Mouse (Mus musculus): ENCODE measurements around the gene Khsrp. TPM values are rescaled to one million over a fixed set of nuclear protein-coding genes. Genes with fewer than 3 reads are reported as not detected.

Gene Khsrp
- polyA plus RNA-seq, 1 experiment from 2014 or later = 51.1 TPM

DNA sequence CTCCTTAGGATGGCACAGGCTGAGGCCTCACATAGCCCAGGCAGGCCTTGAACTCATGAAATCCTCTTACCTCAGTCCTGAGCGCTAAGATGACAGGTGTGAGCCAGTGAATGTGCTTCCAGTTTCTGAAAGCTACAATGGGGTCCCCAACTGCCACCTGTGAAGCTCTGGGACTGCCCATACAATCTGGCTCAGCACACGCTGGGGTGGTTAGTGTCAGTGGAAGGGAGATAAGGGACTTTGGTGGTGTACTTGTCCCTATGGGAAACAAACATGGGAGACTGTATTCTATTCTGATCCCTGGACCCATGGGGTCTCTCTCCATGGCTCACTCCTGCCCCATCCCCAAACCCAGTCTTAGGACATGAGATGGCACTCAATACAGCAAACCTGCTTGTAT is 11.6 kb downstream of the Khsrp start:
- 84% methylated on average over 2 of the region's 2 CpGs for WGBS
- Histone ChIP-seq H3K27ac (no peak overlapping the region), H3K4me3 (no peak overlapping the region), H3K36me3 (peaks cover 57% of the 10 kb centered on the region), H3K4me1 (replicated peaks) (no peaks in the 10 kb centered on the region), H3K27me3 (ENCODE audit: insufficient read depth, poor library complexity, severe bottlenecking) (no peaks in the 10 kb centered on the region), H3K9me3 (no peaks in the 10 kb centered on the region)
- no peak for DNase-seq (ENCODE audit: low spot score)

DNA sequence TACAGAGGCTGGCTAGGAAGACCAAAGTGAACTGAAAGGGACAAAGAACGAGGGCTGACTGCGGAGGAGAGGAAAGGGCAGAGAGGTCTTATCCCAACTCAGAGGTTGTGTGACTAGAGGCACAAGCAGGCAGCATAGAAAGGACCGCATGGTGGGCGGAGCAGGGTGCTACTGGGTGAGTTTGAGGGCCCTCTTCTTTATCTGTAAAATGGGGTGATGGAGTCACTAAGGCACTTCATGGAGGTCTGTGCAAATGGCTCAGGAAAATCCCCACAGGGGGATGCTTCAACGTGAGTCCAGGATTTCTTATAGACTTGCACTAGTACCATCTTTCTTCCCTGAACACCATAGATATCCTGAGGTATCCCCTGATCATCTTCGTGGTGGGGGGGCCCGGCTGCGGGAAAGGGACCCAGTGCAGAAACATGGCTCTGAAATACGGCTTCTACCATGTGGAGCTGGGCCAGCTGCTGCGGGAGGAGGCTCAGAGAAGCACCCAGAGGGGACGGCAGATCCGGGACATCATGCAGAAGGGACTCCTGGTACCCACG is 19.0 kb downstream of the Khsrp start:
- H3K27ac ChIP-seq = peak overlapping the region; percentile 97
- no peaks in the 10 kb centered on the region for H3K27me3 ChIP-seq (ENCODE audit: insufficient read depth, poor library complexity, severe bottlenecking)
- no peaks in the 10 kb centered on the region for H3K9me3 ChIP-seq
- no peak for DNase-seq (ENCODE audit: low spot score)
- peaks cover 23% of the 10 kb centered on the region for H3K36me3 ChIP-seq
- 76% methylated on average over 13 of the region's 13 CpGs for WGBS
- H3K4me1 ChIP-seq (replicated peaks) = peaks cover 23% of the 10 kb centered on the region
- peak overlapping the region; percentile 78 for H3K4me3 ChIP-seq

DNA sequence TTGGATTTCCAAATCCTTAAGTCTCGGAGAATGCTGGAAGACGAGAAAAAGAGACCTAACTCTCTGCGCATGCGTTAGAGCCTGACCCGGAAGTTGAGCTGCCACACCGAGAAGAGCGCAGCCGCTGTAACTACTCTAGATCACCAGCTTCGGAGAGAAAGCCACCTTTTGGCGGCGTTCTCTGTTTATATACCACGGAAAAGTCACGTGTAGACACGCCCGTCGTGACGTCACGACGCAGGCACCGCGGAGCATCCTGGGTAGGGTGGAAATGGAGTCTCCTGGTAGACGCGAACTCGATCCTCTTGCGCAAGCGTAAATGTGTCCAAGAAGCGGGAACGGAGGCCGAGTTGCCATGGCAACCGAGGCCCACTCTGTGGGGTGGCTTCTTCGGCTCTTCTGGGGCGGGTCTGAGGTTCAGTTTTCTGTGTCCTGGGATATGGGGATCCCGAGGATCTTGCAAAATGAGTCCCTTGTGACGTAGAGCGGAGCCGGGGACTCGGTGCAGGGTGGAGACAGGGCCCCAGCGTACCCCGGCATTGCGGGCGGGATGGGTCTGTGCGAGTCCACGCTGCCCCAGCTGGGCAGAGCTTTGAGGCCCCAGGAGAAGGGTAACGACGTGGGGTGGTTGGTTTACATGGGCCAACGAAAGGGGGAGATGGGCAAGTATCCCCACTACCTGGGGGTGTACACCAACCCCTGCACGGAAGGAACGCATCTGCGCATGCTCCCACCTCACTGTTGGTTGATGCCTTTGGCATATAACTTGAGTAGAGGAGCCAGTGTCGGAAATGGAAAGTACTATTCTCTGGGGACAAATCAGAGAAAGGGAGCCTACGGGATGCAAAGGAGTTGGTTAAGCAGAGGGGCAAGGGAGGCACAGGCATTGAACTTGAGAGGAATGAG is 19.8 kb downstream of the Khsrp start, which contains the start of the genes Gtf2f1 and Gm17949:
Gene Gtf2f1, minus strand, starts transcription at position 53 of the 906 bp plus-strand sequence.
Gene Gm17949, plus strand, starts transcription at position 234 of the 906 bp plus-strand sequence.
- WGBS = under 1% methylated on average over 51 of the region's 51 CpGs
- peak; percentile 98 for DNase-seq (ENCODE audit: low spot score)
- Histone ChIP-seq H3K27ac (peak within 1 kb of the TSS; percentile 97), H3K36me3 (peaks cover 31% of the 10 kb centered on the region), H3K27me3 (ENCODE audit: insufficient read depth, poor library complexity, severe bottlenecking) (no peaks in the 10 kb centered on the region), H3K4me3 (peak within 1 kb of the TSS; percentile 78), H3K9me3 (no peaks in the 10 kb centered on the region), H3K4me1 (replicated peaks) (peaks cover 23% of the 10 kb centered on the region)

DNA sequence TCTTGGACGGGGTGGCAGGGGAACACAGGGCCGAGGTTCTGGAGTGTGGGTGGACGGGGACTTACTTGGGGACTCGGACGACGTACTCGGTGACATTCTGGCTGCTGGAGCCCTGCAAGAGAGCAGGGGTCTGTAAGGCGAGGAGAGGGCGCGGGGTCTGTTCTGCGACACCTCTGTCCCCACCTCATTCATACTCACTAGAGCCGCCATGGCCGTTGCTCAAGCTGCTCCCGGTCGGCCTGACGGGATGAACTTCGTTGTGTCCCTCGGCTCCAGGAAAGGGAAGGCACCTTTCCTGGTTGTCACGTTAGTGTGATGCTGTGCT is 20.4 kb downstream of the Khsrp start:
- Histone ChIP-seq H3K27me3 (ENCODE audit: insufficient read depth, poor library complexity, severe bottlenecking) (no peaks in the 10 kb centered on the region), H3K4me3 (peak overlapping the region; percentile 78), H3K27ac (peak overlapping the region; percentile 97), H3K36me3 (peaks cover 38% of the 10 kb centered on the region), H3K4me1 (replicated peaks) (peaks cover 23% of the 10 kb centered on the region), H3K9me3 (no peaks in the 10 kb centered on the region)
- DNase-seq (ENCODE audit: low spot score) = no peak
- WGBS = under 1% methylated on average over 19 of the region's 19 CpGs

DNA sequence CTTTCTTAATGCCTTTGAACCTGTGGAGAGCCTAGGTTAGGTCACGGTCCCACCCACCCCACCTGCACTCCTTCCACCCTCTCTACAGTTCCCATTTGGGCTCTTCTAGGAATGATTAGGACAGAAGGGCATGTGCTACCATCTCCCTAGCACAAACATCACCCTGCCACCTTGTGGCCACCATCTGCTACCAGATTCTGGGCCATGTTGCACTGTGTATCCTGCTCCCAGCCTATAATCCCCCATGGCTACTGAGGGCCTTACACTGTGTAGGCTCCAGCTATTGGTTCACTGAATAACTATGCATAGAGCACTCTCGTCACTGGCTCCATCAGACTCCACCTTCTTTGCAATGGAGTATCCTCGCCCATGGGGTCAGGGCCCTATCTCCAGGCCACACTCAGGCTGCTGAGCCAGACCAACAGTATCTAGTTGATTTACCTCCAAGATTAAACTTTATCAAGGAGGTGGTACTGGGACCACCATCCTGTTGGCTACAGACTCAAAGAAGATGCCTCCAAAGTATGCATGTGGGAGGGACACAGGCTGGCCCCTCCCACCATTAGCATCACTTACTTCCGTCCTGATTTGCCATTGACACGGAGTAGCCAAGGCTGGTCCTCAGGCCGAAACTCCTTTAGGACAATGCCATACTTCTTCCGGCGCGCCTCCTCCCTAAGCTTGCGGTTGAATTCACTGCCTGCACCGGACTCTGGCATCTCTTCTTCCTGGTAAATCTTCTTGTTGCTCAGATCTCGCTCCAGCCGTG is 24.0 kb downstream of the Khsrp start:
- H3K4me1 ChIP-seq (replicated peaks) = peaks cover 19% of the 10 kb centered on the region
- 94% methylated on average over 13 of the region's 13 CpGs for WGBS
- no peak overlapping the region for H3K27ac ChIP-seq

DNA sequence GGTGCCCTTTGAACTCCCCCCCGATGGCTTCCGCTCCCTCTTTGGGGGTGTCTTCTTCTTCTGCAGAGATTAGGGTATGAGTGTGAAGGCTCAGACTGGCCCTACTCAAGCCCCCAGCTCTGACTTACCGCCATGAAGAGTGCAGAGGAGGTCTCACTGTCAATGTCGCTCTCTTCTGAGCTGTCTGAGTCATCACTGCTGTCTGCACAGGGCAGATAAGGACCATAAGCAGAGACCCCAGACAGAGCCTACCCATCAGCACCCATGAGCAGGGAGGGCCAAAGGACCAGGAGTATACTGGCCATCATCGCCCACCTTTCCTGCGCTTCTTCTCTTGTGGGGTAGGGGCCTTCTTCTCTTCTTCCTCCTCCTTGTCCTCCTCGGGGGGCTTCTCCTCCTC is 27.3 kb downstream of the Khsrp start:
- Histone ChIP-seq H3K36me3 (peaks cover 96% of the 10 kb centered on the region), H3K4me1 (replicated peaks) (no peaks in the 10 kb centered on the region), H3K27me3 (ENCODE audit: insufficient read depth, poor library complexity, severe bottlenecking) (no peaks in the 10 kb centered on the region), H3K9me3 (no peaks in the 10 kb centered on the region), H3K27ac (no peak overlapping the region), H3K4me3 (no peak overlapping the region)
- DNase-seq (ENCODE audit: low spot score) = no peak
- WGBS = 89% methylated on average over 7 of the region's 7 CpGs

More for the DNA sequence above, 24.0 kb downstream of the Khsrp start:
- no peak for DNase-seq (ENCODE audit: low spot score)
- no peaks in the 10 kb centered on the region for H3K9me3 ChIP-seq
- H3K36me3 ChIP-seq = peaks cover 73% of the 10 kb centered on the region
- H3K4me3 ChIP-seq = no peak overlapping the region
- no peaks in the 10 kb centered on the region for H3K27me3 ChIP-seq (ENCODE audit: insufficient read depth, poor library complexity, severe bottlenecking)

DNA sequence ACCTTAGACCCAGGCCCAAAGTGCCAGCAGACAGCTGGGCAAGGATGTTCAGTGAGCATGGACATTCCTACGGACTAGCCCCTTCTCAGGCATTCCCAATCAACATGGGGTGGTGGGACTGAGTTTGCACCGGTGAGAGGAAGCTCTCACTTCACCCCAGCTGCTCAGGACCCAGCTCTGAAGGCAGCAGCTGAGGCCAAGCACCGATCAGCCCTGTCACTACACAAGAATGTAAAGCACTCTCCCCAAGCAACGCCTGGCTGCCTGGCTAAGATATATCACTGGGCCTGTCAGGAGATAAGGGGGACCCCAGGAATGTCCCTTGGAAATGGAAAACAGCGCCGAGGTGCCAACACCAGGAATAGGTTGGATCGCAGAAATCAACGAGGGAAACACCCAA is 30.1 kb downstream of the Khsrp start:
- no peak overlapping the region for H3K27ac ChIP-seq
- H3K36me3 ChIP-seq = peaks cover 80% of the 10 kb centered on the region
- H3K9me3 ChIP-seq = no peaks in the 10 kb centered on the region
- no peaks in the 10 kb centered on the region for H3K27me3 ChIP-seq (ENCODE audit: insufficient read depth, poor library complexity, severe bottlenecking)
- 79% methylated on average over 8 of the region's 8 CpGs for WGBS
- no peak for DNase-seq (ENCODE audit: low spot score)
- H3K4me3 ChIP-seq = no peak overlapping the region
- peaks cover 16% of the 10 kb centered on the region for H3K4me1 ChIP-seq (replicated peaks)

DNA sequence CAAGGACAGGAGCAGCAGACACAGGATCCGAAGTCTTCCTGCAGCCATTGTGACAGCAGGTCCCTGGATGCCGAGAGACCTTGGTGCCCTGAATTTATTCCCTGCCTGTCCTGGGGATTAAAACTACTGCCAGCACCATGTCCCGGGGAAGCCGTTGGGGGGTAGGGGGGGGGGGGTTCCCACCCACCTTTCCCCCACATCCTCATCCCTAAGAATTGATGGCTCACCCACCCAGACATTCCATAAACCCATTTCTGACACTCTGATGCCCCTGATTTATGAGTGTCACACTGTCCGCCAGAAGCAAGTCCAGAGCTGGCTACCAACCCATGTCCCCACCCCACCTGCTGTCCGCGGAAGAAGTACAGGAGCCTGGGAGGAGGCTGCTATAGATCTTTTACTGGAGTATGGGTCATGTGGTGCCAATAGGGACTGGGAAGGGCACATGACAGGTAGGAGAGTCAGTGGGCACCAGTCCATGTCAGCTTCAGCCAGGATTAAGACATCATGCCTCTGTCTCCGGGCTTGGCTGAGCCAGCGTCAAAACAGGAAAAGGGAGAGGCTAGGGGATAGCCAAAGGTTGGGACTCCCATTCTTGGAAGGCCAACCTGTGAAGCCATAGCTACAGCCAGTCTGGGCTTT is 31.2 kb downstream of the Khsrp start, which contains the start of gene Pspn:
Gene Pspn, minus strand, starts transcription at position 51 of the 642 bp plus-strand sequence.
- Histone ChIP-seq H3K27ac (no peak within 1 kb of the TSS), H3K27me3 (ENCODE audit: insufficient read depth, poor library complexity, severe bottlenecking) (no peaks in the 10 kb centered on the region), H3K4me3 (no peak within 1 kb of the TSS), H3K9me3 (no peaks in the 10 kb centered on the region), H3K4me1 (replicated peaks) (peaks cover 16% of the 10 kb centered on the region), H3K36me3 (peaks cover 80% of the 10 kb centered on the region)
- no peak for DNase-seq (ENCODE audit: low spot score)
- WGBS = 83% methylated on average over 9 of the region's 9 CpGs

DNA sequence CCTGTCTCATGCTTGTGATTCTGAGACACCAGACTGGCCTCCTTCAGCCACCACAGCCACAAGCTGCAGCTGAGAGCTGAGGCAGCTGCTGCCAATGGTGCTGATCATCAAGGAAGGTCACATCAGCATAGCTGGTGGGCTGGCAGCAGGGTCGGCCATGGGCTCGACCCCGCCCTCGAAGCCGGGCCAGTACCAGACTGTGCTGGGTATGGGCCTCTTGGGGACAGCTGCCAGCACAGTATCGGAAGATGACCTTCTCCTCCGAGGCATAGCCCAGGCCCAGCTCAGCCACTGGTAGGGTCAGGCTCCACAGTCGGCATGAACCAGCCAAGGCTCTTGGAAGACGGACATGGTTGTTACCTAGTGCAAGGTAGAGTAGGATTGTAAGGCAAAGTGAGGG is 31.9 kb downstream of the Khsrp start:
- H3K27ac ChIP-seq = no peak overlapping the region
- 94% methylated on average over 9 of the region's 9 CpGs for WGBS
- DNase-seq (ENCODE audit: low spot score) = no peak
- no peaks in the 10 kb centered on the region for H3K27me3 ChIP-seq (ENCODE audit: insufficient read depth, poor library complexity, severe bottlenecking)
- H3K4me3 ChIP-seq = no peak overlapping the region
- H3K9me3 ChIP-seq = no peaks in the 10 kb centered on the region
- H3K4me1 ChIP-seq (replicated peaks) = peaks cover 16% of the 10 kb centered on the region
- H3K36me3 ChIP-seq = peaks cover 80% of the 10 kb centered on the region

DNA sequence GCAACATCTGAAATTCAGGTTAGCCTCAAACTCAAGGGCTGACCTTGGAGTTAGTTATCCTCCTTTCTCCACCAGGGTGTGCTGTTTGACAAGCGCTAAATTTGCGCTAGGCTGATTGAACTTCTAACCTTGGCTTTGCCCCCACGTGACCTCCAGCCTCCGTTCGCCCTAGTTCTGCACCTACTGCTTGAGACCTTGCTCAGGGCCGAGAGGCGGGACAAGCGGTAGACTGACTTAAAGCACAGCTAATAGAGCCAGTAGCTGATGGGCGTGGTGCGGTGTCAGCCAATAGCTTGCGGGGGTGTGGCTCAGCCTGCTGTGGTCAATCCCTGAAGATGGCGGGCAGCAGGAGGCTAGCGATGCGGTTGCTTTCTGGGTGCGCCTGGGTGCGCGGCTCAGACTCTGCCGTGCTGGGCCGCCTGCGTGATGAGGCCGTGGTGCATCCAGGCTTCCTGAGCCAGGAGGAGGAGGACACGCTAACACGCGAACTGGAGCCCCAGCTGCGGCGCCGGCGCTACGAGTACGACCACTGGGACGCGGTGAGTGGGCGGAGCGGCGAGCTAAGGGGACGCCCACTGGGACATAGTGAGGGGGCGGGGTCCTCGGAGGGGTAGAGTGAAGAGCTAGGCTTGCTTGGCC is 34.2 kb downstream of the Khsrp start, which contains the start of gene Alkbh7:
Gene Alkbh7, plus strand, starts transcription at position 311 of the 639 bp plus-strand sequence.
- Histone ChIP-seq H3K27me3 (ENCODE audit: insufficient read depth, poor library complexity, severe bottlenecking) (no peaks in the 10 kb centered on the region), H3K4me1 (replicated peaks) (peaks cover 16% of the 10 kb centered on the region), H3K27ac (peak within 1 kb of the TSS; percentile 81), H3K9me3 (no peaks in the 10 kb centered on the region), H3K4me3 (peak within 1 kb of the TSS; percentile 69), H3K36me3 (peaks cover 82% of the 10 kb centered on the region)
- DNase-seq (ENCODE audit: low spot score) = peak; percentile 96
- under 1% methylated on average over 38 of the region's 38 CpGs for WGBS

DNA sequence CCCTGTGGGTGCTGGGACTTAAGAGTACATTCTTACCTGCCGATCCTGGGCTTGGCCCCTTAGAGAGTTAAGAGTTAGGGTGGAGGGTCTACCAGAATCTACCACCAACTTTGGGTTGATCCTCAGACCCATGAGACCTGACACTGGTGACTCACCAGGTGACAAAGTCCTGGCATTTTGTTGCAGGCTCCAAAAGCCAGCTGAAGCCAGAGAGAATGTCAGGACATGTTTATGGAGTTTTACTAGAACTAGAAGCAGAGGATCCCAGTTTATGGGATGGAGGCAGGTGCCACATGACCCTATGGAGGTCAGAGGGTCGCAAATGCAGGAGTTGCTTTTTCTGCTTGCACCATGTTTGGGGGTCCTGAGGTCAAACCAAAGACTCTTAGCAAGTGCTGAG is 34.8 kb downstream of the Khsrp start:
- H3K4me1 ChIP-seq (replicated peaks) = peaks cover 16% of the 10 kb centered on the region
- H3K27ac ChIP-seq = no peak overlapping the region
- WGBS = 77% methylated on average over 2 of the region's 2 CpGs
- no peaks in the 10 kb centered on the region for H3K9me3 ChIP-seq
- no peaks in the 10 kb centered on the region for H3K27me3 ChIP-seq (ENCODE audit: insufficient read depth, poor library complexity, severe bottlenecking)
- H3K36me3 ChIP-seq = peaks cover 83% of the 10 kb centered on the region
- peak overlapping the region; percentile 69 for H3K4me3 ChIP-seq
- DNase-seq (ENCODE audit: low spot score) = no peak

DNA sequence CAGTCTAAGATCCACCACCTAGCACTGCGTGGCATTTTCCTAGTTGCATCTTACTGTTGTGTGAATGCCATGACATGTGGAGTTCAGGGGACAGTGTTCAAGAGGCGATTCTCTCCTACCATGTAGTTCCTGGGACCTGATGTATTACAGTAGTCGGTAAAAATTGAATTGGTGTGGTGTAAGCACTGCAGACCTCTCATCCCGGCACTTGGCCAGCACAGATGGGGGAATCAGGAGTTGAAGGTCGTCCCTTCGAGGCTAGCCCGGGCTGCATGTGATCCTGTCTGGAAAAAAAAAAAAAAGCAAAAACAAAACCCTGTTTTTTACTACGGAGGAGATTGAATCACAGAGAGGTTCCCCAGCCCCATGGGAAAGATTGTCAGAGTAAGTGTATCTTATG is 36.3 kb downstream of the Khsrp start:
- Histone ChIP-seq H3K4me1 (replicated peaks) (peaks cover 23% of the 10 kb centered on the region), H3K4me3 (no peak overlapping the region), H3K27ac (no peak overlapping the region), H3K9me3 (no peaks in the 10 kb centered on the region), H3K27me3 (ENCODE audit: insufficient read depth, poor library complexity, severe bottlenecking) (no peaks in the 10 kb centered on the region), H3K36me3 (peaks cover 70% of the 10 kb centered on the region)
- WGBS = 94% methylated on average over 8 of the region's 8 CpGs
- no peak for DNase-seq (ENCODE audit: low spot score)

All from hindbrain, embryonic 10.5 days (tissue).